Mouse (Mus musculus) hindbrain, embryonic 11.5 days (tissue): ENCODE results near the gene Btk. TPM values are rescaled to one million over a fixed set of nuclear protein-coding genes. Genes with fewer than 3 reads are reported as not detected.
A peak's percentile ranks its signal among the peaks of the same experiment; 100 is the strongest.

Experiments used
- ATAC-seq: fragments of 200-750 bp; cut with Nextera tagmentation; 2 replicates; pipeline ENCODE4 v1.8.0; 2017; ENCODE audit warnings: mild to moderate bottlenecking, moderate TSS enrichment, moderate library complexity; ENCODE audit not compliant: low FRiP score
- DNase-seq: peaks from one replicate; pipeline ENCODE4 v3.0.0-alpha.2; 2015; ENCODE audit warnings: low spot score
- H3K27ac ChIP-seq: fragments of 300-500 bp; sonication (generic); 2 replicates; pipeline ENCODE4 v1.5.1; 2014; ENCODE audit warnings: mild to moderate bottlenecking, low read depth, low read length
- H3K27me3 ChIP-seq: fragments of 300-500 bp; sonication (generic); 2 replicates; pipeline ENCODE4 v1.6.1; 2014; ENCODE audit warnings: mild to moderate bottlenecking, low read length, moderate library complexity, mixed read lengths; ENCODE audit not compliant: control insufficient read depth, insufficient read depth
- H3K36me3 ChIP-seq: fragments of 300-500 bp; sonication (generic); 2 replicates; pipeline ENCODE4 v1.6.1; 2014; ENCODE audit warnings: mild to moderate bottlenecking, low read length, moderate library complexity, mixed read lengths; ENCODE audit not compliant: control insufficient read depth, insufficient read depth
- H3K4me1 ChIP-seq: fragments of 300-500 bp; sonication (generic); replicated peaks from 2 replicates; pipeline ENCODE4 v1.6.1; 2014; ENCODE audit warnings: low read length, mixed read lengths; ENCODE audit not compliant: control insufficient read depth, insufficient read depth
- H3K4me2 ChIP-seq: fragments of 300-500 bp; sonication (generic); replicated peaks from 2 replicates; pipeline ENCODE4 v1.6.1; 2014; ENCODE audit warnings: mild to moderate bottlenecking, low read depth, low read length
- H3K4me3 ChIP-seq: fragments of 300-500 bp; sonication (generic); 2 replicates; pipeline ENCODE4 v1.5.1; 2014; ENCODE audit warnings: low read depth, low read length
- H3K9ac ChIP-seq: fragments of 300-500 bp; sonication (generic); 2 replicates; pipeline ENCODE4 v1.6.1; 2014; ENCODE audit warnings: low read depth, low read length
- H3K9me3 ChIP-seq: fragments of 300-500 bp; sonication (generic); 2 replicates; pipeline ENCODE4 v1.6.1; 2016; ENCODE audit warnings: low read length; ENCODE audit not compliant: control insufficient read depth
- WGBS: fragments of 180-500 bp; shearing (Covaris S2); extraction: QIAGEN DNeasy Blood & Tissue Kit; methylation state at CpG from one replicate; pipeline ENCODE4 v1.1.7; 2014; 5-methylcytosine and 5-hydroxymethylcytosine counted together
- polyA plus RNA-seq: library from polyadenylated mRNA; unstranded; fragments of >200 nt; fragmentation: Nextera tagmentation; extraction: Ambion mirVana; gene quantifications from 2 replicates; pipeline ENCODE4 v1.2.1, GENCODE M21; 2014

The Btk gene
- polyA plus RNA-seq, 1 experiment from 2014 or later = 1.2 TPM

DNA sequence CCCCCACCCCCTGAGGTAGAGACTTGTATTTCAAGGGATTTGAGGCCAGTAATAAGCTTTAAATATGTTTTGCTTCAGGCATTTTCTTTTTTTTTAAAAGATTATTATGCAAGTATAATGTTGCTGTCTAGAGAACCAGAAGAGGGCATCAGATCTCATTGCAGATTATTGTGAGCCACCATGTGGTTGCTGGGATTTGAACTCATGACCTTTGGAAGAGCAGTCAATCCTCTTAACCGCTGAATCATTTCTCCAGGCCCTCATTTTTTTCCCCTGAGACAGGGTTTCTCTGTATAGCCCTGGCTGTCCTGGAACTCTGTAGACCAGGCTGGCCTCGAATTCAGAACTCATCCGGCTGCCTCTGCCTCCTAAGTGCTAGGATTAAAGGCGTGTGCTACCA lies 4.9 kb upstream of the Btk start:
- Histone ChIP-seq H3K4me3 (no peak overlapping the region), H3K27ac (no peak overlapping the region), H3K27me3 (no peaks in the 10 kb centered on the region), H3K4me2 (no peak overlapping the region), H3K4me1 (no peaks in the 10 kb centered on the region), H3K9ac (no peak overlapping the region), H3K36me3 (no peaks in the 10 kb centered on the region), H3K9me3 (no peaks in the 10 kb centered on the region)
- ATAC-seq = no peak
- no peak for DNase-seq
- 90% methylated on average over 4 of the region's 4 CpGs for WGBS

DNA sequence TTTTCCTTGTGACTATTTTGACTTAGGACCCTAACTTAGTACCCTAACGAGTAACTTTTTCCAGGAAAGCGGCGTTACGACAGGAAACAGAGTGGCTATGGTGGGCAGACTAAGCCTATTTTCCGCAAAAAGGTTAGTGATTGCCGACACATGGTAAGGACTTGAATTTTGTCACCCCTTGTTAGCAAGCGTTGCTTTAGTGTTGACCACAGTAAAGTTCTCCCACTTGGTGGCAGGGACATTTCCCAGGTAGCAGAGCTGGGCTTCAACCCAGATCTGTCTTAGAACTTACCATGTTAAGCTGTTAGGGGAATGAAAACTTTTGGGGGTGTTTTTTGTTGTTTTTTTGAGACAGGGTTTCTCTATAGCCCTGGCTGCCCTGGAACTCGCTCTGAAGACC lies 3.1 kb upstream of the Btk start:
- Histone ChIP-seq H3K4me1 (no peaks in the 10 kb centered on the region), H3K27me3 (no peaks in the 10 kb centered on the region), H3K36me3 (no peaks in the 10 kb centered on the region), H3K4me2 (peak overlapping the region; percentile 49), H3K9me3 (no peaks in the 10 kb centered on the region), H3K9ac (peak overlapping the region; percentile 72), H3K27ac (no peak overlapping the region), H3K4me3 (peak overlapping the region; percentile 58)
- no peak for ATAC-seq
- WGBS = 29% methylated on average over 8 of the region's 8 CpGs
- DNase-seq = no peak

DNA sequence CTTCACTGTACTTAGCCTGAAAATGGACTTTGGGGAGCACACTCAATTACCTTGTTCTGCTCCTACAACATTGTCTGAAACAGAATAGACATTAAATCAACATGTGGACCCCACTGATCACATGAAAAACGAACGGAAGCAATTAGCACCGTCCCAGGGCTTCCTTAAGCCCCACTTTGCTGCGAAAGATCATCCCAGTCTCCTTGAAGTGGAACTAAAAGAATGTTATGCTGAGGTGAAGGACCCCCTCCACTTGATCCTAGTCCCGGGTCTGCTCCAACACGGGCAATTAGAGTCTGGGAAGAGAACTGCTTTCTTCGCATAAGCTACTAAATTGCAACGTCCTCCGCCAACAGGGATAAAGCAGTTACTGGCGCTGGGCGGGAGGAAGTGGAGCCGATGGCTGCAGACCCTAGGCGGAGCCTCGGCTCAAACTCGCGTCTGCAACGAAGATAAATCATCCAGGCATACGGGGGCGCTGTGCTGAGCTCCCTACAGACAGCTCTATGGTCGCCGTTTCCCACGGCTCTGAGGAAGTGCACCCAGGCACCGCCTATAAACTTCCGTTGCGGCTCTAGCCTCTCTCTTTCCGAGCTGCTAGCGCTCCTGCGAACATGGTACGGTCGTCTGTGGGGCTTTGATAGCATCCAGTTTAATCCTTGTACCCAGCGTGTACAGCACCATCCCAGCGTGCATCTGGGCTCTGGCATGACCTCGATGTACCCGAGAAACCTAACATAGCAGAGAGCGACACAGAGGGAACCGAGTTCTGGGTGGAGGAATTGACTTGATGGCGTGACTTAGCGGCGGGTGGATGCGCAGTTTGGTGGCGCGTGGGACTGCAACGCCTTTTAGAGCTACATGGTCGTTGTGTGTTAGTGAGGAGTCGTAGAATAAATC lies 2.0 kb upstream of the Btk start, which contains the start of gene Rpl36a:
Rpl36a (plus strand) TSS at position 552 of the 900 bp plus-strand sequence.
- Histone ChIP-seq H3K9ac (peak within 1 kb of the TSS; percentile 72), H3K9me3 (no peaks in the 10 kb centered on the region), H3K27ac (peak within 1 kb of the TSS; percentile 78), H3K4me1 (no peaks in the 10 kb centered on the region), H3K36me3 (no peaks in the 10 kb centered on the region), H3K4me3 (peak within 1 kb of the TSS; percentile 58), H3K4me2 (peak within 1 kb of the TSS; percentile 49), H3K27me3 (no peaks in the 10 kb centered on the region)
- DNase-seq (peak; percentile 88), ATAC-seq (peak; percentile 97)
- WGBS = 18% methylated on average over 45 of the region's 45 CpGs

DNA sequence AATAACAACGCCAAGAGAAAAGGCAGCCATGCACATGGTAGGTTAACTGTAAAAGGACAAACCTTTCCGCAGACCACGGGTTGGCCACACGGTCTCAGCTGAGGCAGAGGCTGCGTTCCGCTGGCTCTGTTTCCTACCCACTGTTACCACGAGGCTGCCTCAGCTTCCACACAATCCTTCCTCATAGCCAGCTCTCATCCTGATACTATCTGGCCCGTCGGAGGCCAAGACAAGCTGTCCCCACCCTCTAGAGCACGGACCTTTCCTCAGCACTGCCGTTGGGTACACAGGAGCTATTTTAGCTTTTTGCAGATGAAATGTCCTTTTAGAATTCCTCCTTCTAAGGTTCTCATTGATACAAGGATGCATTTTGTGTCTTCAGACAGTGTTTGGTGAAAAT lies 1.1 kb downstream of the Btk start:
- Histone ChIP-seq H3K4me1 (no peaks in the 10 kb centered on the region), H3K9me3 (no peaks in the 10 kb centered on the region), H3K27ac (no peak overlapping the region), H3K36me3 (no peaks in the 10 kb centered on the region), H3K27me3 (no peaks in the 10 kb centered on the region), H3K4me2 (no peak overlapping the region), H3K9ac (no peak overlapping the region), H3K4me3 (no peak overlapping the region)
- DNase-seq (no peak), ATAC-seq (no peak)
- 83% methylated on average over 11 of the region's 11 CpGs for WGBS

DNA sequence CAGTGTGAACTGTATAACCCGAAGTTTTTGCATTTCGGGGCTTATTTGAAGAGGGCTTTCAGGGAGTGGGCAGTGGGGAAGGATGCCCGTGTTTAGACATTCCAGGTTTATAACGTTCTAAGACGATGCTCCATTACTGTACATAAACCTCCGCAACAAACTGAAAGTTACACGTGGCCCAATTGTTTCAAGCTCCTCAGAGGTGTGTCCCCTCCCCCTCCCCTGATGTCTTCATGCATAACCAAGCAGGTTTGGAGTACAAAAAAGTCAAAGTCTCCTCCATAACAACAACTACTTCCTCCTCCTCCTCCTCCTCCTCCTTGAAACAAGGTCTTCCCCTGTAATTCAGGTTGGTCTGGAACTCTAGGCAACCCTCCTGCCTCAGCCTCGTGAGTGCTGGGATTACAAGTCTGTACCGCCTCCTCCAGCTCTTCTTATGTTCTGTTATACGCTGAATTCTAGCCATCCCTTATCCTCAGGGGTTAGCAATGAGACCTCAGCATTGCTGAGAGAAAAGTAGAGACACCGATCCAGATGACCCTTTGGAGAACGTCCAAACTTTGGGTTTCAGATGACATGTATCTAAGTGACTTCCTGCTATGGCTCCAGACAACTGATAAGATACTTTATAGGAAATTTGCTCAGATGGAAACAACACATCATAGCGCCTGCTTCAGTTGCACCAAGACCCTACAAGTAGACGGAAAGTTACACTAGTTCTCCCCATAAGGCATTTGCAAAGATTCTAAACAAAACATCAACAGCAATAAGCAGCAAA lies 2.7 kb downstream of the Btk start:
- Histone ChIP-seq H3K4me3 (no peak overlapping the region), H3K9ac (no peak overlapping the region), H3K27ac (no peak overlapping the region), H3K27me3 (no peaks in the 10 kb centered on the region), H3K4me2 (no peak overlapping the region), H3K9me3 (no peaks in the 10 kb centered on the region), H3K4me1 (no peaks in the 10 kb centered on the region), H3K36me3 (no peaks in the 10 kb centered on the region)
- DNase-seq (no peak), ATAC-seq (no peak)
- 84% methylated on average over 14 of the region's 14 CpGs for WGBS

DNA sequence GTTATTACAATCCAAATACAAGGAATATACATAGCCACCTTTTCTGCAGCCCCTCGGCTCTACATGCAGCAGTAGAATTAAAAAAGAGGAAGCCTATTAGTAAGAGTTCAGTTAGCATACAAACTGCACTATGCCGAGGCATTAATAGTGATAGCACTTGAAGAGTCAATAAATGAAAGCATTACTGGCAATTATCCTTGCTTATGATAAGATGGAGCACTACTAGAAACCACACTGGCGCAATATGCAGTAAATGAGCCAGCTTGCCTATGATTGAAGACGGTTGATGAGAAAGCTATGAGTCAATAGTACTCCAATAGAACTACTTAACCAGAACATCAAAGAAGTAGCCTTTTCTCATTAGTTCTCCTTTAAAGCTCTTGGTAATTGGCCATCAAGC lies 5.5 kb downstream of the Btk start:
- no peak overlapping the region for H3K4me3 ChIP-seq
- 84% methylated on average over 4 of the region's 4 CpGs for WGBS
- H3K4me1 ChIP-seq = no peaks in the 10 kb centered on the region
- H3K27me3 ChIP-seq = no peaks in the 10 kb centered on the region
- ATAC-seq (no peak), DNase-seq (no peak)
- no peaks in the 10 kb centered on the region for H3K36me3 ChIP-seq
- no peak overlapping the region for H3K4me2 ChIP-seq
- H3K9ac ChIP-seq = no peak overlapping the region
- no peaks in the 10 kb centered on the region for H3K9me3 ChIP-seq
- H3K27ac ChIP-seq = no peak overlapping the region

DNA sequence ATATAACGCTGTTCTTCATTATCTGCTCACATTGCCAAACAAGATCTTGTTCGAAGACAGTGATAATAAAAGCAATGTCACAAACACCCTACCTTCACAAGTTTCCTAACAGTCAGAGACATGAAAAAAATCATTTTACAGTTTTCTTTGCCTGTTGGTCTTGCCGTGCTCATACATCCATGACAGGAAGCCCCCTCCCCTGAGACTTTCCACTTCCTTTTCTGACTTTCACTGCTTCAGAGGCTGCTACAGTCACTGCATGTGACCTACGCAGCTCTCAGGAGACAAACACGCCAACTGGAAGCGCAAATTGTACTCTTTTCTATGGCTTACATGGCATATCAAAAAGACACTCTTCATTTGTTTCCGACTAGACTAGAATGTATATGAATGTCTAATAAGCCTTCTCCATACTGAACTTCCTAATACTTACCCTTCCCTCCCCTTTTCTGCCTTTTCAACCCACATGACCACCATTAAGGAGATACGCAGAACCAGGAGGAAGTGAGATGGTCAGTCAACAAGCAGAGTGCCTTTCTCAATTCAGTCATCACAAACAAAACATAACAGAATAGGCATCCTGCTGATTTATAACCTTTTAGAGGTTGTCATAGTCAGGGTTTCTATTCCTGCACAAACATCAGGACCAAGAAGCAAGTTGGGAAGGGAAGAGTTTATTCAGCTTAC lies 16.7 kb downstream of the Btk start:
- DNase-seq (no peak), ATAC-seq (no peak)
- Histone ChIP-seq H3K4me1 (no peaks in the 10 kb centered on the region), H3K4me3 (no peak overlapping the region), H3K27me3 (no peaks in the 10 kb centered on the region), H3K9me3 (no peaks in the 10 kb centered on the region), H3K9ac (no peak overlapping the region), H3K36me3 (no peaks in the 10 kb centered on the region), H3K4me2 (no peak overlapping the region), H3K27ac (no peak overlapping the region)
- WGBS = 79% methylated on average over 8 of the region's 8 CpGs

DNA sequence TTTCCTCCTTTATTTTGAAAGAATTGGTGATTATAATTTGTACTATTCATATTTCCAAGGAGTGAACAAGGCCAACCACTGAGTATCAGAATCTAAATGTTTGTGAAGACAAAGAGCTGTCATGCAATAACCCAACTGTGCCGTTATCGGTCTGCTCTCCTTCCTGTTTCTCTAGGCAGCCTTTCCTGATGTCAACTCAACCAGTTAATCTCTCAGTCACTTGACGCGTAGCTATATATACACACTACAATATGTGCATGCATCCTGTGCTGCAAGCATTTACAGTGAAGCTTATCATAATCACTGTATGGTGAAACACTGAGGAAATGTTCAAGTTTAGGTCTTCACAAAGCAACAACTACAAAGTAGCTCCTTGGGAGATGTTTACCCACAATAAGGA lies 19.0 kb downstream of the Btk start:
- WGBS = 91% methylated on average over 4 of the region's 4 CpGs
- H3K4me1 ChIP-seq = no peaks in the 10 kb centered on the region
- H3K27me3 ChIP-seq = no peaks in the 10 kb centered on the region
- H3K27ac ChIP-seq = no peak overlapping the region
- H3K36me3 ChIP-seq = no peaks in the 10 kb centered on the region
- no peak for ATAC-seq
- H3K9ac ChIP-seq = no peak overlapping the region
- H3K4me3 ChIP-seq = no peak overlapping the region
- H3K4me2 ChIP-seq = no peak overlapping the region
- H3K9me3 ChIP-seq = no peaks in the 10 kb centered on the region
- no peak for DNase-seq
